Mouse (Mus musculus) heart, embryonic 10.5 days (tissue): ENCODE results near the gene Hoxa7. TPM values are rescaled to one million over a fixed set of nuclear protein-coding genes. Genes with fewer than 3 reads are reported as not detected.

Experiments used
- DNase-seq: peaks from one replicate; pipeline ENCODE4 v3.0.0-alpha.2; 2017; ENCODE audit warnings: low spot score
- H3K27ac ChIP-seq: fragments of 300-500 bp; sonication (generic); 2 replicates; pipeline ENCODE4 v1.5.1; 2016; ENCODE audit warnings: mild to moderate bottlenecking
- H3K27me3 ChIP-seq: fragments of 300-500 bp; sonication (generic); 2 replicates; pipeline ENCODE4 v1.6.1; 2016; ENCODE audit warnings: mild to moderate bottlenecking; ENCODE audit not compliant: poor library complexity, insufficient read depth, severe bottlenecking
- H3K36me3 ChIP-seq: fragments of 300-500 bp; sonication (generic); 2 replicates; pipeline ENCODE4 v1.6.1; 2016; ENCODE audit warnings: mild to moderate bottlenecking, moderate library complexity
- H3K4me1 ChIP-seq: fragments of 300-500 bp; sonication (generic); 2 replicates; pipeline ENCODE4 v1.6.1; 2016; ENCODE audit warnings: mild to moderate bottlenecking
- H3K4me3 ChIP-seq: fragments of 300-500 bp; sonication (generic); 2 replicates; pipeline ENCODE4 v1.5.1; 2016; ENCODE audit warnings: mild to moderate bottlenecking, moderate library complexity
- H3K9me3 ChIP-seq: fragments of 300-500 bp; sonication (generic); 2 replicates; pipeline ENCODE4 v1.6.1; 2016; ENCODE audit warnings: mild to moderate bottlenecking, moderate library complexity
- WGBS: fragments of 180-500 bp; shearing (Covaris S2); methylation state at CpG from one replicate; pipeline ENCODE4 v1.1.7; 2016; 5-methylcytosine and 5-hydroxymethylcytosine counted together
- polyA plus RNA-seq: library from polyadenylated mRNA; unstranded; fragments of >200 nt; fragmentation: Nextera tagmentation; extraction: Ambion mirVana; gene quantifications from 2 replicates; pipeline ENCODE4 v1.2.1, GENCODE M21; 2016

Hoxa7 gene
- polyA plus RNA-seq, 1 experiment from 2014 or later = 2.5 TPM

DNA sequence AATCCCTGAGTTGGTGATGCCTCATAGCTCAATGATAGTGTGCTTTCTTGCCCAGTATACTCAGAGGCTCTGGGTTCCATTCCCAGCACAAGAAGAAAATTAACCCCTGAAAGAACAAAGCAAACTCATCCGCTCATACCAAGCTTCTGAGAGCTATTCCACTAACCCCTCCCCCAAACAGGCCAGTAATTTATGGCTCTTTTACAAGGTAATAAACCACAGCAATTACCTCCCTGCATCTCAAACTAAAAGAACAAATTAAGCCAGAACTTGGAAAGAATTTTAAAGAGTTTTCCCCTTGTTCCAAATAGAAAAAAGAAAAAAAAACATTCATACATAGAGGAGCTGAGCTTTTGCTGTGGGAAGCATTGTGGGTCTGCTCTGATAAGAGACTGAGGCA, 38.9 kb downstream of the Hoxa7 start:
- Histone ChIP-seq H3K27ac (no peak overlapping the region), H3K27me3 (peaks cover 100% of the 10 kb centered on the region), H3K36me3 (no peaks in the 10 kb centered on the region), H3K4me1 (peaks cover 4% of the 10 kb centered on the region; the same call in 1 of the 2 replicates), H3K9me3 (no peaks in the 10 kb centered on the region), H3K4me3 (no peak overlapping the region)
- no peak for DNase-seq
- WGBS = 15% methylated on average over 1 of the region's 1 CpGs

DNA sequence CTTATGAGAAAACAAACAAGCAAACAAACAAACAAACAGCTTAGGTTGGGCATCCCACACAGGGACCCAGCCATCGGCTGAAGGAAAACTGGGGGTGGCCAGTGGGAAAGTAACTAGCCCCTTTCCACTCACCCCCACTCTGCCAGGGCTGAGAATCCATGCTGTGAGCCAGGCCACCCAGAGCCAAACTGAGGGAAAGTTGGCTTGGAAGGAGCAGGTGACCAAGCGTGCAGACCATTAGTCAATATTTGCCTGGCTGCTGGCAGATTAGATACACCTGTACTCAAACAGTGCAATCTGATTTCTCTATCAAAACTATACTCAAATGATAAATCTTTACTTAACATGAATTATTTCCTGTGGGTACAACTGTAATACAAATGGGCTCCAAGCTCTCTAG, 39.6 kb downstream of the Hoxa7 start:
- no peak overlapping the region for H3K27ac ChIP-seq
- H3K36me3 ChIP-seq = no peaks in the 10 kb centered on the region
- H3K4me3 ChIP-seq = no peak overlapping the region
- H3K4me1 ChIP-seq = peaks cover 8% of the 10 kb centered on the region; the same call in 1 of the 2 replicates
- H3K9me3 ChIP-seq = no peaks in the 10 kb centered on the region
- WGBS = 31% methylated on average over 2 of the region's 2 CpGs
- no peak for DNase-seq
- peaks cover 100% of the 10 kb centered on the region for H3K27me3 ChIP-seq

DNA sequence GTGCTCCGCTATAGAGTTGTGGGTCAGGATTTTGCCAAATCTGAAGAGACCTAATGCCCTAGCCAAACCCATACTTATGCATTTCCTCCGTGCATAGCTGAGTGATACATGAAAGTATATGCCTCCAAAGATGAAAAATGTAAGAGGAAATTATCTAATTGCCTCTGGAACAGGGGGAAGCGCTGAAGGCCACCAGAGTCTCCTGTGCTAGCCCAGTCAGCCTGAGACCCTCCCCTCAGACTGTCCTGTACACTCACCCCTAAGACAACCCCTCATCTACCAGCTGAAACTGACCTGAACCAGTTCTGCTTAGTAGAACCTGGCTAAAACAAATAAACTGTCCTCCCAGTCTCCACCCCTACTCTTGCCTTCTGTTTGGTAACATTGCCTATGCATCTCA, 40.9 kb downstream of the Hoxa7 start:
- Histone ChIP-seq H3K4me1 (peaks cover 10% of the 10 kb centered on the region), H3K4me3 (0 out of 2 replicates have a peak overlapping the region, but pooled peaks have one; percentile 62), H3K27ac (peak overlapping the region; percentile 59; the same call in 1 of the 2 replicates), H3K27me3 (peaks cover 100% of the 10 kb centered on the region), H3K36me3 (no peaks in the 10 kb centered on the region), H3K9me3 (no peaks in the 10 kb centered on the region)
- WGBS = 15% methylated on average over 3 of the region's 3 CpGs
- DNase-seq = no peak

- WGBS = 4% methylated on average over 11 of the region's 11 CpGs
- no peak for DNase-seq
- Histone ChIP-seq H3K27me3 (peaks cover 100% of the 10 kb centered on the region), H3K4me3 (peak overlapping the region; percentile 62; the same call in 1 of the 2 replicates), H3K36me3 (no peaks in the 10 kb centered on the region), H3K9me3 (no peaks in the 10 kb centered on the region), H3K4me1 (peaks cover 15% of the 10 kb centered on the region), H3K27ac (peak overlapping the region; percentile 59)
Measured at GRCm38 (mm10) chr6:52180213-52180710, 41.4 kb downstream of the Hoxa7 start.

DNA sequence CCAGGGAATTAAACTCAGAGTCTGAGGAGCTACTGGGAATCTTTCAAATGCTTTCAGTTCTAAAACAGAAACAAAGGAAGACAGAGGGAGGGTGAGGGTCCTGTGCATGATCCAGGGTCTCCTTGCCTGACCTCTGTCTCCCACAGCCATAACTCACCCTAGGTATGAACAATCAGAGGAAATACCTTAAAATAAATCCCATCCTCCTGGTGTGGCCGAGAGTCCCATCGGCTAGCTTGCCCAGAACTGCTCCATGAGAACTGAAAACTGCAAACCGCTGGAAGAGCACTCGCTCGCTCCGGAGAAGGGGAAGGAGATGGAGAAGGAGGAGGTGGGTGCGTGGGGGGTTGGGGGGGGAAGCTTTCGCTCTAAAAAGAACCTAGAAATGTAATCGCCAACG, 42.0 kb downstream of the Hoxa7 start:
- no peaks in the 10 kb centered on the region for H3K9me3 ChIP-seq
- H3K27me3 ChIP-seq = peaks cover 100% of the 10 kb centered on the region
- no peaks in the 10 kb centered on the region for H3K36me3 ChIP-seq
- under 1% methylated on average over 10 of the region's 10 CpGs for WGBS
- peaks cover 17% of the 10 kb centered on the region for H3K4me1 ChIP-seq
- H3K4me3 ChIP-seq = peak overlapping the region; percentile 62
- DNase-seq = no peak
- peak overlapping the region; percentile 59 for H3K27ac ChIP-seq

- H3K27ac ChIP-seq = peak overlapping the region; percentile 59
- peak overlapping the region; percentile 62 for H3K4me3 ChIP-seq
- H3K36me3 ChIP-seq = no peaks in the 10 kb centered on the region
- H3K27me3 ChIP-seq = peaks cover 100% of the 10 kb centered on the region
- 2% methylated on average over 4 of the region's 4 CpGs for WGBS
- H3K9me3 ChIP-seq = no peaks in the 10 kb centered on the region
- peaks cover 13% of the 10 kb centered on the region for H3K4me1 ChIP-seq
- DNase-seq = no peak
Measured at GRCm38 (mm10) chr6:52178918-52179665, 42.6 kb downstream of the Hoxa7 start.

DNA sequence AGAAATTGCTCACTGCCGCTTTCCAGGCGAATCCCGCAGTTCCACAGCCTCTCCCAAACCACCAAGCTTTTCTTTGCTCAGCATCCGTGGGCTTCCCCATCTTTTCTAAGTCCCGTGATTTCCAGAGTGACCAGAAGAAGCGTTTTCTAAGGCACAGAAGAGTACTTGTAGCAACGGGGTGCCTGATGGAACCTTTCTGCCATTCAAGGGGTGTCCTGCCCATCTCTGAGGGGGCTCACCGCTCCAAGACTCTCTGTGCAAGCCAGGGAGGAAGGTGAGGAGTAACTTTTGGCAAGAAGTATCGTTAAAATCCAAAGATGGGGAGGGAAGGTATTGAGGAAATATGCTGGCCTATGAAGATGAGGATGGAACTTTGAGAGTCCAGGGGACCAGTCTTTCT, 43.8 kb downstream of the Hoxa7 start:
- 2% methylated on average over 9 of the region's 9 CpGs for WGBS
- peak; percentile 72 for DNase-seq
- no peaks in the 10 kb centered on the region for H3K36me3 ChIP-seq
- H3K27me3 ChIP-seq = peaks cover 100% of the 10 kb centered on the region
- no peaks in the 10 kb centered on the region for H3K9me3 ChIP-seq
- peak overlapping the region; percentile 87 for H3K27ac ChIP-seq
- H3K4me3 ChIP-seq = peak overlapping the region; percentile 62
- H3K4me1 ChIP-seq = peaks cover 14% of the 10 kb centered on the region

DNA sequence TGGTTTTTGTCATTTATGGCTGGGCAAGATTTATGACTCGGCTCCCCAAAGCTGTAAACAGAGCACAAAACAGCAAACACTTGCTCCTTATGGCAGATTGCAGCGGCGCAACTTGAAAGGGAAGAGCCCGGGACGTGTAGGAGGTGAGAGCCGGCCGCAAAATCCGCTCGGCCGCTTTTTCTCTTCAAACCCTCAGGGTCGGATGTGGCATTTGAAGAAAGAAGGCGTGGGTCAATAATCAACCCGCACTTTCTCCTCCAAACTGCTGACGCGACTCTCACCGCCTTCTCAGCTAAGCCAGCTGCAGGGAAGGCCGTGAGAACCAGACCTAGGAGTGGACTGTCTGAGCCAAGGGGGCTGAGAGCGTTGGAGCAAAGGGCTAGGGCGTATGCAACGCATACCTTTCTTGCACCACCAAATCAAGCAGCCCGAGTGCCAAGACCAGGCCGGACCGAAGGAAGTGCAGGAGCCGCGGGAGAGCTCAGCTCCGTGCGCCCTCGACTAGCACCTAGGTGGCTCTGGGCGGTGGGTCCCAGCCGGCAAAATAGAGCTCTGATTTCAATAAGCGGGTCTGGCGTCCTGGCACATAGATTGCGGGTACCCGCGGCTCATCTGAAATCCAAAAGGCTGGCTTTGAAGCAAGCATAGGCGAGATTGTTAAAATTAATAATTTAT, 44.5 kb downstream of the Hoxa7 start, which contains the start of gene 5730596B20Rik:
Gene 5730596B20Rik (plus strand): TSS at position 438 of the 675 bp plus-strand sequence.
- under 1% methylated on average over 36 of the region's 36 CpGs for WGBS

DNA sequence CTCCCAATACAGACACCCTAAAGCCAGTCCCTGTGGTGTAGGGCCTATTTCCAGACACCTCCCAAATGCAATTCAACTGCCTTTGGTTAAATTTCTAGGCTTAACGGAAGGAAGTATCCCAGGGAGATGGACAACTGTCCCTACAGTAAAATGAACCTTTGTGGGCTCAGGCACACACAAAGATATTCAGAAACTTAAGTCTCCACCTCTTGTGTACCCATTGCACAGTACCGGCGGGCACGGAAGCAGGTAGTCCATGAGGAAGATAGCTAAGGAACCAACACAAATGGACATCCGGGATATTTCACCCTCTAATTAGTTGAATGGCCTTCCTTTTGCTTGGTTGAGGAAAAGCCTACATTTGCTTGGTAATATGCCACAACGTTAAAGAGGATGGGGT, 45.3 kb downstream of the Hoxa7 start:
- no peaks in the 10 kb centered on the region for H3K9me3 ChIP-seq
- peak overlapping the region; percentile 62 for H3K4me3 ChIP-seq
- H3K27me3 ChIP-seq = peaks cover 100% of the 10 kb centered on the region
- WGBS = 1% methylated on average over 6 of the region's 6 CpGs
- peak overlapping the region; percentile 87 for H3K27ac ChIP-seq
- DNase-seq = no peak
- H3K36me3 ChIP-seq = no peaks in the 10 kb centered on the region
- peaks cover 28% of the 10 kb centered on the region for H3K4me1 ChIP-seq

More for the DNA sequence above, 44.5 kb downstream of the Hoxa7 start, which contains the start of gene 5730596B20Rik:
- Histone ChIP-seq H3K9me3 (no peaks in the 10 kb centered on the region), H3K36me3 (no peaks in the 10 kb centered on the region), H3K27me3 (peaks cover 100% of the 10 kb centered on the region), H3K4me1 (peaks cover 20% of the 10 kb centered on the region), H3K27ac (peak within 1 kb of the TSS; percentile 87), H3K4me3 (peak within 1 kb of the TSS; percentile 62)
- peak; percentile 75 for DNase-seq

DNA sequence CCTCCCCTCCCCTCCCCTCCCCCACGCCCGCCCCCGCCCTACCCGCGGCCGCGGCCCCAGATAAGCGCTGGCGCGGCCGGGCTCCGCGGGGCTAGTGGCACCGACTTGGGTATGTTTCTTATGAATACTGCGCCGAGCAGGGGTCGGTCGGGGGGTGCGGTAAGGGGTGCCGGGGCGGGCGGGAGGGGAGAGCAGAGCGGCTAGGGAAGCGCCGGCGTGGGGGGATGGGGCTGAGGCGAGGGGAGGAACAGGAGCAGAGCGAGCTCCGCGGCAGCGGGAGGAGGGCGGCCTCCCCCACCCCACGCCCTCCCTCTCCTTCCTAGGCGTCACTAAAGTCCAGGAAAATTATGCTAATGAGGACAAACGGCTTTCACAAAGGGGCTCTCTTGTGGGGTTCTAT, 45.8 kb downstream of the Hoxa7 start:
- peaks cover 34% of the 10 kb centered on the region for H3K4me1 ChIP-seq
- WGBS = 0% methylated on average over 7 of the region's 35 CpGs

GRCm38 (mm10) chr6:52174968-52175751, 46.5 kb downstream of the Hoxa7 start:
- DNase-seq = peak; percentile 78
- no peaks in the 10 kb centered on the region for H3K9me3 ChIP-seq
- no peaks in the 10 kb centered on the region for H3K36me3 ChIP-seq
- peaks cover 100% of the 10 kb centered on the region for H3K27me3 ChIP-seq
- H3K4me3 ChIP-seq = peak overlapping the region; percentile 62
- peaks cover 41% of the 10 kb centered on the region for H3K4me1 ChIP-seq
- 1% methylated on average over 41 of the region's 41 CpGs for WGBS
- peak overlapping the region; percentile 87 for H3K27ac ChIP-seq

More for the DNA sequence above, 45.8 kb downstream of the Hoxa7 start:
- Histone ChIP-seq H3K9me3 (no peaks in the 10 kb centered on the region), H3K36me3 (no peaks in the 10 kb centered on the region), H3K27ac (peak overlapping the region; percentile 87), H3K4me3 (peak overlapping the region; percentile 62), H3K27me3 (peaks cover 100% of the 10 kb centered on the region)
- peak; percentile 73 for DNase-seq

DNA sequence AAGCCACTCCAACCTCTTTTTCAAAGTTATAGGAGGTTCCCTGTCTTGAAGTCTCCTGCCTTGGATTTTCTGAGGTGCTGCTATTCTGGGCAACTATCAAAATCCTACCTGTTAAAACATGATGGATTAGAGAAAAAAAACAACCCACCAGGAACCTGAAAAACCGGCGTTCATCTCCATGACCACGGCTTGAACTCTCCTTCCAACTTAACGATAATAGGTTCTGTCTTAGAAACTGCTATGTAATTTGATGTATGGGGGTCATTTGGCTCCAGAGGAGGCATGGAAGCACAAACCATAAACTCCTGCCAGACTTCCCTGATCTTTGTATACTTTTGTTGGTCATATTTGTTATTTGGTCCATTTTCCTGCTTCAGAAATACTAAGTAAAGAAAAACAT, 48.0 kb downstream of the Hoxa7 start:
- 2% methylated on average over 4 of the region's 4 CpGs for WGBS
- H3K4me3 ChIP-seq = peak overlapping the region; percentile 62
- H3K36me3 ChIP-seq = no peaks in the 10 kb centered on the region
- H3K27ac ChIP-seq = 0 out of 2 replicates have a peak overlapping the region, but pooled peaks have one; percentile 32
- DNase-seq = no peak
- no peaks in the 10 kb centered on the region for H3K9me3 ChIP-seq
- H3K27me3 ChIP-seq = peaks cover 99% of the 10 kb centered on the region
- H3K4me1 ChIP-seq = peaks cover 49% of the 10 kb centered on the region
